Mouse (Mus musculus) myocyte (in vitro differentiated cells): ENCODE data around the gene Top3b.

Source experiments
- POLR2A ChIP-seq: IDR thresholded peaks from one replicate; pipeline ENCODE4 v1.6.1; 2011; ENCODE audit warnings: low read depth, mild to moderate bottlenecking, control low read depth, moderate library complexity; ENCODE audit not compliant: insufficient read length
- POLR2AphosphoS2 ChIP-seq: IDR thresholded peaks from one replicate; pipeline ENCODE4 v1.6.1; 2011; ENCODE audit warnings: low read depth, control low read depth; ENCODE audit not compliant: insufficient read length

GRCm38 (mm10) chr16:16828757-16829615, 41.5 kb upstream of the Top3b start, which contains the start of gene Spag6l:
- TF ChIP-seq POLR2A (no peak), POLR2AphosphoS2 (no peak)
